Mouse (Mus musculus) ES-E14 (cell line): ENCODE results near the gene Timp1. TPM values are rescaled to one million over a fixed set of nuclear protein-coding genes. Genes with fewer than 3 reads are reported as not detected.

Experiments used
- DNase-seq: peaks from one replicate; pipeline ENCODE4 v3.0.0-alpha.2; 2013; ENCODE audit warnings: low read depth, low spot score
- H3K27ac ChIP-seq: 2 replicates; pipeline ENCODE4 v1.5.1; 2012; ENCODE audit warnings: low read depth, mild to moderate bottlenecking, low read length, moderate library complexity, mixed read lengths; ENCODE audit not compliant: poor library complexity, insufficient read depth, severe bottlenecking
- H3K36me3 ChIP-seq: 2 replicates; pipeline ENCODE4 v1.6.1; 2012; ENCODE audit warnings: mild to moderate bottlenecking, low read length, moderate library complexity, mixed read lengths; ENCODE audit not compliant: control insufficient read depth, poor library complexity, insufficient read depth, severe bottlenecking
- H3K4me1 ChIP-seq, 2 experiments: fragments of 150-350 bp in 1 of 2; sonication (generic) in 1 of 2; 2 replicates each; pipeline ENCODE4 v1.6.1; 2012; ENCODE audit warnings: low read length in 2 of 2, mild to moderate bottlenecking in 1 of 2, mixed read lengths in 1 of 2; ENCODE audit not compliant: control insufficient read depth in 2 of 2, insufficient read depth in 2 of 2, poor library complexity in 1 of 2
- H3K4me3 ChIP-seq, 2 experiments: fragments of 150-350 bp in 1 of 2; sonication (generic) in 1 of 2; 2 replicates each; pipeline ENCODE4 v1.5.1; 2012; ENCODE audit warnings: low read length in 2 of 2, low read depth in 1 of 2, mild to moderate bottlenecking in 1 of 2, mixed read lengths in 1 of 2; ENCODE audit not compliant: insufficient read depth in 1 of 2, poor library complexity in 1 of 2, severe bottlenecking in 1 of 2
- H3K9ac ChIP-seq: 2 replicates; pipeline ENCODE4 v1.6.1; 2012; ENCODE audit warnings: low read depth, mild to moderate bottlenecking, low read length, mixed read lengths; ENCODE audit not compliant: poor library complexity, insufficient read depth, severe bottlenecking
- H3K9me3 ChIP-seq: fragments of 150-350 bp; sonication (generic); 2 replicates; pipeline ENCODE4 v1.6.1; 2012; ENCODE audit warnings: low read depth, mild to moderate bottlenecking, low read length; ENCODE audit not compliant: control insufficient read depth, insufficient read depth
- CHD2 ChIP-seq: IDR thresholded peaks from 2 replicates; pipeline ENCODE4 v1.6.1; 2014; ENCODE audit warnings: mild to moderate bottlenecking, low read depth, low read length, inconsistent platforms
- HCFC1 ChIP-seq: IDR thresholded peaks from 2 replicates; pipeline ENCODE4 v1.6.1; 2012; ENCODE audit warnings: low read length, inconsistent platforms, borderline replicate concordance; ENCODE audit not compliant: insufficient read depth
- MAFK ChIP-seq: IDR thresholded peaks from 2 replicates; pipeline ENCODE4 v1.6.1; 2014; ENCODE audit warnings: mild to moderate bottlenecking, low read depth, low read length, inconsistent platforms; ENCODE audit not compliant: insufficient read depth
- ZC3H11A ChIP-seq: IDR thresholded peaks from 2 replicates; pipeline ENCODE4 v1.6.1; 2012; ENCODE audit warnings: low read depth, mild to moderate bottlenecking, inconsistent platforms, low read length, borderline replicate concordance
- ZNF384 ChIP-seq: IDR thresholded peaks from 2 replicates; pipeline ENCODE4 v1.6.1; 2012; ENCODE audit warnings: low read depth, low read length, inconsistent platforms
- in situ Hi-C, 2 experiments: fragments of 600-800 bp; cut with MboI; formaldehyde crosslinking; loops; one replicate each; pipeline ENCODE4 v1.15.1; 2025; ENCODE audit warnings: low sequenced_read_pairs in 2 of 2, inconsistent platforms in 1 of 2; ENCODE audit not compliant: unreplicated experiment in 2 of 2
- total RNA-seq: library from RNA; depleted of rRNA; stranded (reverse); fragments of 300-350 nt; gene quantifications from 2 replicates; pipeline ENCODE4 v1.2.3, GENCODE M21; 2012

Timp1 gene
- total RNA-seq, 1 experiment: 130 TPM

GRCm38 (mm10) chrX:20863161-20864101 is 6.5 kb upstream of the Timp1 start:
- Histone ChIP-seq H3K4me1 (peaks cover 0 to 15% of the 10 kb centered on the region in 2 experiments; a peak in 2 of 4 replicates), H3K4me3 (peak overlapping the region; percentile 12 to 46; a peak in 2 of 4 replicates), H3K27ac (no peak overlapping the region), H3K9ac (peak overlapping the region; percentile 51), H3K36me3 (peaks cover 3% of the 10 kb centered on the region), H3K9me3 (no peaks in the 10 kb centered on the region)
- DNase-seq: no peak
- no peak for TF ChIP-seq HCFC1
- TF ChIP-seq ZC3H11A: no peak
- no peak for TF ChIP-seq CHD2
- no peak for TF ChIP-seq ZNF384
- no peak for TF ChIP-seq MAFK
- in situ Hi-C loops: loop anchor here in 1 of 2 experiments (10.0 kb wide), 1 partner anchor 59 kb away; no protein-coding TSS in a partner anchor

- no peaks in the 10 kb centered on the region for H3K36me3 ChIP-seq
- no peak for DNase-seq
- no peak for TF ChIP-seq MAFK
- no peak for TF ChIP-seq HCFC1
- no peak for TF ChIP-seq ZC3H11A
- no peak for TF ChIP-seq ZNF384
- TF ChIP-seq CHD2: no peak
- peaks cover 3 to 6% of the 10 kb centered on the region in 2 experiments; a peak in 3 of 4 replicates for H3K4me1 ChIP-seq
- no peak overlapping the region for H3K4me3 ChIP-seq
- in situ Hi-C loops: loop anchor here in 1 of 2 experiments (10.0 kb wide), 1 partner anchor 63 kb away; no protein-coding TSS in a partner anchor
- no peak overlapping the region for H3K9ac ChIP-seq
- H3K9me3 ChIP-seq: no peaks in the 10 kb centered on the region
- H3K27ac ChIP-seq: no peak overlapping the region
Measured at GRCm38 (mm10) chrX:20868091-20868490, 1.9 kb upstream of the Timp1 start.

GRCm38 (mm10) chrX:20869203-20869602 is 763 bp upstream of the Timp1 start:
- in situ Hi-C loops: loop anchor here in 1 of 2 experiments (10.0 kb wide), 1 partner anchor 64 kb away; no protein-coding TSS in a partner anchor
- Histone ChIP-seq H3K9me3 (no peaks in the 10 kb centered on the region), H3K9ac (no peak overlapping the region), H3K4me3 (no peak overlapping the region), H3K36me3 (no peaks in the 10 kb centered on the region), H3K27ac (no peak overlapping the region), H3K4me1 (peaks cover 3 to 4% of the 10 kb centered on the region in 2 experiments; a peak in 3 of 4 replicates)
- no peak for DNase-seq
- TF ChIP-seq MAFK (no peak), HCFC1 (no peak), ZNF384 (no peak), ZC3H11A (no peak)

- TF ChIP-seq CHD2 (no peak), HCFC1 (no peak), MAFK (no peak), ZNF384 (no peak), ZC3H11A (no peak)
- Histone ChIP-seq H3K9me3 (no peaks in the 10 kb centered on the region), H3K36me3 (no peaks in the 10 kb centered on the region), H3K4me3 (peak overlapping the region in 1 of 2 experiments; percentile 30; a peak in 1 of 4 replicates), H3K9ac (no peak overlapping the region; the same call in 1 of the 2 replicates), H3K27ac (peak overlapping the region; percentile 78; the same call in 1 of the 2 replicates), H3K4me1 (peaks cover 5 to 6% of the 10 kb centered on the region in 2 experiments; a peak in 3 of 4 replicates)
- peak; percentile 71 for DNase-seq
- in situ Hi-C loops: no loop called here
Measured at GRCm38 (mm10) chrX:20872928-20873500, 3.0 kb downstream of the Timp1 start.
